Mouse (Mus musculus): Measurements from ENCODE around the gene Dhx35.

Gene Dhx35

DNA sequence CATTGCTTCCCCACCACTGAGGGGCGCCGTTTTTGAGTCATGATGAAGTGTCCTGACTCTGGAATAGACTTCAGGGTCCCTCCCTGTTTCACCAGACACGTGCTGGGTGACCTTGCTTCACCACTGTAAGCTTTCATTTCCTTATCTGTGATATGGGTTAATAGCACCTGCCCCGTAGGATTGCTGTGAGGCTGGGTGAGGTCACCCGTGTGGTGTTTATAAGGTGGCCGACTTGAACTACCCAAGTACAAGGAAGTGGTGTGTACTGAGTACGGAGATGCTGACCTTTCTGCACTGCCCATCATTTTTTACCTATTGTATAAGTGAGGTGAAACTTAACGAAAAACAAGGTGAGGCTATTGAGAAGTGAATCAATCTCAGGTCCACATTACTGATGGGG, 9.0 kb downstream of the Dhx35 start:
- DNase-seq (ENCODE audit: low spot score), result no peak

DNA sequence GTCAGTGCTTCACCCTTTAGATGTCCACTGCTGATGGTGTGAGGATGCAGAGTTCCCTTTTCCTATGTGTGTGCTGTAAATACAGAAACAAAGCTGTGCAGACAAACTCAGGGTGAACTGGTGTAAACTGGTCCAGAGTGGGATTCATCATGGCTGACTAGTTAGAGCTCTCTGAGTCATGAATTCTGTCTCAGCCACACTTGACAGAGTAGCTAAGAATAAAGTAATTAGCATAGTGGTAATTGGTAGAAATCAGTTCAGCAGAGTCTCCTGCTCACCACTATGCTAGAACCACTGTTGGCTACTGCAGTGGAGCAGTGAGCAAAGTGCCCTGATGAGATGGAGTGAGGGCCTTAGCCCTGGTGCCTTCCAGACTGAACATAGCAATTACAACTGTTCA, 21.1 kb downstream of the Dhx35 start:
- no peak for DNase-seq (ENCODE audit: low spot score)

DNA sequence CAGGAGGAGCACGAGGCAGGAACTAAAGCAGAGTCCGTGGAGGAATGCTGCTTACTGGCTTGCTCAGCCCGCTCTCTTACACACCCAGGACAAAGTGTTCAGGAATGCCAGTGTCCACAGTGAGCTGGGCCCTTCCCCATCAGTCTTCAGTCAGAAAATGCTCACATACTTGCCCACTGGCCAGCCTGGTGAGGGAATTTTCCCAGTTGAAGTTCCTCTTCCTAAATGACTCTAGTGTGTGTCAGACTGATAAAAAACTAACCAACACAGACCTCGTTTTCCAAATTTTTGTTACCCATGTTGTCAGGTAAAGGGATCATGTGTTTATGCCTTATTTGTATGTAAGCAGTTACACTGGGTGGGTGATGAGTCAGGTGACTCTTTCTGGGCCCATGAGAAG, 21.6 kb downstream of the Dhx35 start:
- DNase-seq (ENCODE audit: low spot score), result no peak

DNA sequence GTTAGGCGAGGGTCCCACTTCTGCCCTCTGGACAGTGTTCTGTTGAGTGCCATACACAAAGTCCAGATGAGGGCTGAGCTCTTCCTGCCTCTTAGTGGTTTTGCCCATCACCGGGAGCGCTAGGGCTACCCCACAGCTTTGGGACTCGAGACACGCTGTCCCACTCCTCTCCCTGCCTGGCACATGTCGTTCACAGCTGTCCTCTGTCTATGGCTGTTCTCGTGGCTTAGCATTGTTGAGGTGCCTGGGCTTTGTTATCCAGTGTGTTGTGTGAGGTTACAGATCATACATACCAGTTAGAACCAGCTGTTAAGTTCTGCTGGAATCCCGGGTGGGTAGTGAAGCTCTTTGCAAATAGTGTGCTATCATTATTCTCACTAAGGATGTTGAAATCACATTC, 23.1 kb downstream of the Dhx35 start:
- no peak for DNase-seq (ENCODE audit: low spot score)

DNA sequence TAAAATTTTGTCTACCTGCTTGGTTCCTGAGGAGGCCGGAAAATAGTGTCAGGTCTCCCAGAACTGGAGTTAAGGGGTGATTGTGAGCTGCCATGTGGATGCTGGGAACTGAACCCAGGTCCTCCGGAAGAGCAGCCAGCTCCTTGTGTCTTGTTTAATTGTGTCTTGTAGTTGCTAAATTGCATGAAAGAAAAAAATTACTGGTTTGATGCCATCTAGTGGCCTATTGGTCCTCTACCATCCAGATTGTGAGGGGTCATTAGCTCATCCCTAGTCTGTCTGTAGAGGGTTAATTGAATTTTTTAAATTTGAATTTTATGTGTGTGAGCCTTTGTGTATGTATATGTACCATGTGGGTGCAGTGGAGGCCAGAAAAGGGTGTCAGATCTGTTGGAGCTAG, 33.5 kb downstream of the Dhx35 start:
- no peak for DNase-seq (ENCODE audit: low spot score)

DNA sequence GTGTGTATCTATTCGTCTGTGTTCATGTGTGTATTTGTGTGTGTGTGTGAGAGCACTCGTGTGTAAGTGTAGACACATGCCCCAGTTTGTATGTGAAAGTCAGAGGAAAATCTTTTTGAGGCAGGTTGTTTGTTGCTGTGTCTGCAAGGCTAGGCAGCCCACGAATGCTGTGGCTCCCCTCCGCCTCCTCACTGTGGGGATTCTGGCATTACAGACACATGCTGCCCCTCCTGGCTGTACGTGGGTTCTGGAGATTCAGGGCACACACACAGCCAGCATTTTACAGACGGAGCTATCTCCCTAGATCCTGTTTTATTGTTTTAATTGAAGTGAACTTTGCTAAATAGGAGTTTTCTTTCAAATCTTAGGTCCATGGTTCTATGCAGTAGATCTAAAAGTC, 35.1 kb downstream of the Dhx35 start:
- no peak for DNase-seq (ENCODE audit: low spot score)

DNA sequence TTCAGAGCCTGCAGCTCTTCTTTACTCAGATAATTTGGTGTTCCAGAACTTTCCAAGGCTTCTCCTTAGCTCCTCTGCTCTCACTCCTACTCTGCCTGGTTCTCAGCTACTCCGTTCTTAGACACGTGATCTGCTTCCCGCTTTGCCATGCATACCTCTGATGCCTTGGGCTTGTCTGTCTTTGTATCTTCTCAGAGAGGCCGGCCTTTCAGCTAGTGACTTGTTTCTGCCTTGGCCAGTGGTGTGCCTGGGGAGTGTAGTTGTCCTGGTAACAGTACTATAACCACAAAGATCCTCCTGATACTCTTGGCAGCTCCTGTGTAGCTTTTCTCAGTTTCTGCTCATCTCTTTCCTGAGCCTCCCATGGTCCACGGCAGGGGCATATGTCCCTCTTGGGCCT, 38.6 kb downstream of the Dhx35 start:
- no peak for DNase-seq (ENCODE audit: low spot score)

DNA sequence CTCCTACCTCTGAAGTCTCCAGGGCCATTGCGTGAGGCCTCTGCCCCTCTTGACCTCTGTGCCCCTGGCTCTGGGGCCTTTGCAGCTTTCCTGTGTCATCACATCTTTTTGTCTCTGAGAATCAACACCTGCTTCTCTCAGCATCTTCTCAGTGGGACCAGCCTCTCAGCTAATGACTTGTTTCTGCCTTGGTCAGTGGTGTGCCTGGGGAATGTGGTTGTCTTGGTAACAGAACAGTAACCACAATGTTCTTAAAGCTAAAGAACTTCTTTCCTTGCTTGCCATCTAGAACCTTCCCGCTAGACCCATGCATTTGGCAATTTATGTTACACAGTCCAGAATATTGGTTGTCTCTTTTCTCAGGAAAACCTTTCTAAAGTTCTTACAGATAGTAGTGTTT, 39.0 kb downstream of the Dhx35 start:
- DNase-seq (ENCODE audit: low spot score), result no peak

DNA sequence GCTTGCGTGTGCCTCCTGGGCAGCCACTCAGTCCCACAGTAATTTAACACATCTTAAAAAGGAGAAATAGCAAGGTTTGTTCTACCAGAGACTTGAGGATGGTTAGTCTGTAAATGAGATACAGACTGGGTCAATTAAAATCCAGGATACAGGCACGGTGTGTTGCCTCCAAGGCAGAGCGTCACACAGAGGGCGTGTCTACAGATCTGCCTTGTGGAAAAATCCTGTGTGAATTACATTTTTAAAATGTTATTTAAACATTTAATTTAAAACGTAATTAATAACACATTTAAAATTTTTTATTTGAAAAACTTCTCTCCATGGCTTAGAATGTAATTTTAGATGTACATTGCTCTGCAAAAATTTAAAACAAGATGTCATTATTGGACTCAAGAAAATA, 48.7 kb downstream of the Dhx35 start:
- DNase-seq (ENCODE audit: low spot score), result no peak

DNA sequence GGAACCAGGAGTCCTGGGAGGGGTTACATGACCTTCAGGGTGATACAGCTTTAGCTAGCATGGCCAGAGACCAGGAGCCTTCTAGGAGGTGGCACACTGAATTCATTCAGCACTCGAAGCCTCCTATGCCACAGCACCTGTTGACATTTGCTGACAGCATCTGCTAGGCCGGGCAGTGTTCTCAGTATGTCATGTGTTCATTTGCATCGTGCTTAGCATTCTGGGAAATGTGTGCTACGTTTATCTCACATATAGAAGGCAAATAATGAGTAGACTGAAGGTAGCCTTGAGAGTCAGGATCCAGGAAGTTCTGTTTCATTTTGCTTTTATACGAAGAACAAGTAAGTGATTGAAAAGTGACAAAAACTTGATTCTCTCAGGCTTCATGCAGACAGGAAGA, 50.4 kb downstream of the Dhx35 start:
- no peak for DNase-seq (ENCODE audit: low spot score)

DNA sequence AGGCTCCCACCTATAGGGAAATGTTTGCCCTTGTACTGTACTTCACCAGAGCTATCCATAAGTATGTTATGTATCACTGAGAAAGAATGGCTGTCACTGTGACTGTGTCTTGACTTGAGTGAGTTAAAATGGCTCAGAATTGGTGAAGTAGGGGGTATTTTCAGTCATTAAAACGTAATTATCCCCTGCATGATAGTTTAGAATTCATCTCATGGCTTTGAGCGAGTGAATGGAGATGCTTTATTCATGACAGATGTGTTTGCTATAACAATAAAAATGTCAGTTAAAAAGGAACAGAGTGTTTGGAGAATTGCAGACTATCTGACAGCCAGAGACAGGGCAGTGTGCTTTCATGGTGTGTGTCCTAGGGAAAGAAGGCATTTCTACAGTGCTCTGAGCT, 51.6 kb downstream of the Dhx35 start:
- DNase-seq (ENCODE audit: low spot score), result no peak

DNA sequence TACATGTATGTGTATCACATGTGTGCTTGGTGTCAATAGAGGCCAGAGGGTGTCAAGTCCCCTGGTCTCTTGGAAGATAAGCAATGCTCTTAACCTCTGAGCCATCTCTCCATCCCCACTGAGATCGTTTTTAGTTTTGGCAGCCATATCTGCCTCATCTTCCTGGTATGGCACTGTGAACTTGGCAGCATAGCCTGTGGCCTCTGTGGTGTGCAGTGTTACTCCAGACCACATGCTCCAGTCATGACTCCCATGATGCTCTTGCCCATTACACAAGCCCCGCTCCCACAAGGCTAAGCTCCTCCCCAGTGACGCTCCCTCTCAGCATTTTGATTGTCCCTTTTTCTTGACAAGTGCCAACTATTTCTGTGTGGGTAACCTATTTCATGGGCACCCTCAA, 53.4 kb downstream of the Dhx35 start:
- DNase-seq (ENCODE audit: low spot score), result no peak

DNA sequence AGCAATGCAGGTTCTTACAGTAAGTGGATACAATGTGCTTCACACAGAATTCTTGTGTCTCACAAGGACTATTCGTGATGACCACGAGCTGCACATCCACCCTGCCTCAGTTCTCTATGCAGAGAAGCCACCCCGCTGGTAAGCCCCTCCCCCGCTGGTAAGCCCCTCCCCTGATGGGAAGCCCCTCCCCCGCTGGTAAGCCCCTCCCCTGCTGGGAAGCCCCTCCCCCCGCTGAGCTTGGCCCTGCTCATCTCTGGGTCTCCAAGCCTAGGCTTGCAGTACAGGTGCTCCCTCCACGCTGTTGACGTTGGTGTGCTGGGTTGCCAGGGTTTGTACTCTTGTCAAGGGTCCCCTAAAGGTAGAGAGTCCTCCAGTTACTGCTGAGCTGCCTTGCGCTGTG, 54.8 kb downstream of the Dhx35 start:
- DNase-seq (ENCODE audit: low spot score), result no peak

DNA sequence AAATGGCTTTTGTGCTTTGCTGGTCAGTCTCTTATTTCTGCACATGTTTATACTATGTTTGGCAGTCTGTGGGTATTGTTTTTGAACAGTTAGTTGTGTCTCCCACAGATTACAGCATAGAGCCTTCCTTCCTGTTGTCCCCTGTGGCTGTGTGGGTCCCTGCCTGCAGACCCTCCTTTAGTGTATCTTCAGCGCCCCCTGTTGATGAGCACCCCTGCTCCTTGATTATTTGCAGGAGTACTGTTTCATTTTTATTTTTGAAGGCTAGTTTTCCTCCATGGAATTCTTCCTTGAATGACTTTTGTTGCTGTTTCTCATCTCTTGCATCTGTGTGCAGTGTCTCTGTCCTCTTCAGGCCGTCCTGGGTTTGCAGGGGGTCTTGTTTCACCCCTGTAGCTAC, 58.0 kb downstream of the Dhx35 start:
- DNase-seq (ENCODE audit: low spot score), result peak; percentile 28

DNA sequence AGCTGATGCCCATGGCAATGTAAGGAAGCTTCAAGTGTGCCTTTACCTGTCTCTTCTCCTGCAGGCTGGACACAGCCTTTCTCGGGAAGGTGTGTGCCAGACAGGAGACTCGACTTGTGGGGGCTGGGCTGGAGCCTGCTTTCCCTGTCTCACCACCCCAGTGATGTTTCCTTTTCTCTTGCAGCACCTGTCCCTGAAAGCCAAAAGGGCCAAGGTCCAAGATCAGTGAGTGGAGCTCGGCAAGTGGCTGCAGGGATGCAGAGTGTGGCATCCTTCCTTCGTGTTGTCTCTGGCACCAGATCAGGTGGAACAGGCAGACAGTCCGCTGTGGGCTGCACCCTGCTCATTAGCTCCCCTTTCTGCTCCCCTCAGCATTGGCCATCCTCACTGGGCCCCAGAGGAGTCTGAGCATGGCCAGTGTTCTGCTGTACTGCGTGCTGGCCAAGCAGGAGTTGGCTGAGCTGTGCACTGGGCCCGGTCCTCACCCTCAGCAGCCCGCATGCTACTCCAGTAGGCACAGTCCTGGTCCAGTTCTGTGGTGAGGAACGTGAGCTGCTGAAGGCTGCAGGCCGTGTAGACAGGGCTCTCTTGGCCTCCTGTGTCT, 62.4 kb downstream of the Dhx35 start:
- no peak for DNase-seq (ENCODE audit: low spot score)

DNA sequence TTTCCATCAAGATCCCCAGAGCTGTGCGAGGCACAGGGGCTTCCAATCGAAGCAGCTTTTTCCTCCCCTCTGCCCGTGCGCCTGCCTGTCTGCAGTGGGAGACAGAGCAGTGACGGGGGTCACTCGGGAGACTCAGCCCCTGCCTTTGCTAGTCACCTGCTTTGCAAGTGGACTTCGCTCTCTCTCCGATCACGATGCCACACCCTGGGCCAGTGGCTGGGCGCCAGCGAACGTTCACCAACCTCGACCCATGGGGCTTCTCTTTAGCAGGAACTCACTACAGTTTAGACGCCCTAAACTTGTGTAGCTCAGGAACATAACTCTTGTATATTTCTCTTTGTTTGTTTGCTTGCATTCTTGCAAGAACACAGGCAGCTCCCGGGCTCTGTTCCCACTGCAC, 63.0 kb downstream of the Dhx35 start:
- no peak for DNase-seq (ENCODE audit: low spot score)

DNA sequence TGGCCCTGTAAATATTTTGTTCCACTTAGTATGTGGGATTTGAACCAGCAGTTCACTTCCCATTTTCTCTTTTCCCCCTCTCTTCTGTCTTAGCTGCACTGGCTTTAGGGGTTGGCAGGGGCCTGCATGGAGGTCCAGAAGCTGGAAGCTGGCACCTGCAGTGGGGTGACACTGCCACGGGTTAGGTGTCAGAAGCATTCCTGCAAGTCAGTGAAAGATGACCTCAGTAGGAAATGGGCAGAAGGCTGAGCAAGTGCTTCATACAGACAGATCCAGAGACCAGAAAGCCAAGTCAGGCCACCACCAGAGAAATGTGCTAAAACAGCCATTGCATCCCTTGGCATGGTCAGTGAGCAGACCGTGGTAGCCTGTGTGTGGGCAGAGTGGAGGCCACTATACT, 66.5 kb downstream of the Dhx35 start:
- no peak for DNase-seq (ENCODE audit: low spot score)

DNA sequence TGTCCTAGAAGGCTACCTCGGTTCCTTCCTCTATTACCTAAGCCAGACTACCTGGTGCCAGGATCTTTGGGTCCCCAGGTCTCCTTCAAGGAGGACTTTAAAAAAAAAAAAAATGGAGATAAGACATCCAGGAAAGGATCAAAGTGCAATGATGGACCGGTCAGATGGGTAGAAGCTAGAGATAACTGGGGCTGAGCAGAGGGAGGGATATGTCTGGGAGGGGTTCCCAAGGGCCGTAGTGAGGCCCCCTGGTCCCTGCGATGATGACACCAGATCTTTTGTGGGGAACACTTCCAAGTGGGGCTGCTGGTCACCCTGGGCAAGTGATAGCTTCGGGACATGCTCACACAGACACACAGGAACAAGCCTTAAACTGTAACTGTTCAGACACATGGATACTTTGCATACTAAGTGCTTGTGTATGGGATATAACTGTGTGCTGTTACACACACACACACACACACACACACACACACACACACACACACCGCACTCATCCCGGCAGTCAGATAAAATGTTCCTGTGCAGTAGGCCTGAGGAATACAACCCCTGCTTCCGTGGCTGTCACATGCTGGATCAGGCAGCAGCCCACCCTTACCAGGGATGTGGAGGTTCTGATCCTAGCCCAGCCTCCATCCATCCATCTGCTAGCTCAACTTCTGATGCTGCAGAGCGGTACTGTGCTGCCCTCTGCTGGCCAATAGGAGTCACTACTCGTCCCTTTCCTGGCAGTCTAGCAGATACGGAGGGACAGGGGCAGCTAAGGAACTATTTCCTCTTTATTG, 68.9 kb downstream of the Dhx35 start:
- peak; percentile 26 for DNase-seq (ENCODE audit: low spot score)

DNA sequence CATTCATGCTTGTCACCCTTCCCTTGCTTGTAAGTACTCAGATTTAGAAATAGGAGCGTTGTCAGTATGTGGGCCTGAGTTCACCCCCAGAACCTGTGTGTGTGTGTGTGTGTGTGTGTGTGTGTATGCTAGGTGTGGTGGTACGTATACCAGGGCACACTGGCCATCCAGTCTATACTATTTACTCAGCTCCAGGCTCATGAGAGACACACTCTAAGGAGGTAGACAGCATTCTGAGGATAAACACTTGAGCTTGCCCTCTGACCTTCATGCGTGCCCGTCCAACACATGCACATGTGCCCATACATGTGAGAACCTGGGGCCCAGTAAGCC, 69.5 kb downstream of the Dhx35 start:
- no peak for DNase-seq (ENCODE audit: low spot score)

DNA sequence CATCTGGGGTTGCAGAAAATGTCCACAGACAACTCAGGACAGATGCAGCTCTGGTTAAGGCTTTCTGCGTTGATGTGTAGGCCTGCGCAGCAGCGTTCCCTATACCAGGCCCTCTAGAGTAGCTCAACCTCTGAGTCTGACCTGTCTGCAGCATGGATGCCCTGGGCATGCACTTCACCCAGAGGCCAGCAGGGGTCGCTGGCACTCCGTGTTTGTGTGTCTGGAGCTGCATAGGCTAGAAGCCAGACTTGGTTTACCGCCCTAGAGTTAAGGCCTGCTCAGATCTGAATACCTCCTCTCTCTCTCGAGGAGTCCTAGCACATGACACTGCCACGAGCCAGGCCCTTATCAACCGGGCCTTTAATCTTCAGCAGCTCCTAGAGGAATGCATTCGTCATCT, 70.8 kb downstream of the Dhx35 start:
- DNase-seq (ENCODE audit: low spot score), result peak; percentile 40

DNA sequence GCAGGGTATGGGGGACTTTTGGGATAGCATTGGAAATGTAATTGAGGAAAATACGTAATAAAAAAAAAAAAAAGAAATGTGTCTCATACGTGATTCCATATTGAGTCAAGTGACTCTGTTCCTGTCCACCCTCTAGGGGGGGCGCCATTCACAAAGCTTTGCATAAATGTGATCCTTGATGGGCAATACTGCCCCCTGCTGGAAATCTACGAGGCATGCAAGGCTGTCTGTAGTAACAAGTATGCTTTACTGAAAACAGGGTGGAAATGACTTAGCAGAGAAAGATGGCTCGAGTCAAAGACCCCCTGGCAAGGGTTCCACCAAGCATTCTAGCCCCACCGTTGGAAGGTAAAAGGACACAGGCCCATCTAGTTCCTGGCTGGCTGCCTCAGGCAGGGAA, 92.0 kb downstream of the Dhx35 start:
- no peak for DNase-seq (ENCODE audit: low spot score)

DNA sequence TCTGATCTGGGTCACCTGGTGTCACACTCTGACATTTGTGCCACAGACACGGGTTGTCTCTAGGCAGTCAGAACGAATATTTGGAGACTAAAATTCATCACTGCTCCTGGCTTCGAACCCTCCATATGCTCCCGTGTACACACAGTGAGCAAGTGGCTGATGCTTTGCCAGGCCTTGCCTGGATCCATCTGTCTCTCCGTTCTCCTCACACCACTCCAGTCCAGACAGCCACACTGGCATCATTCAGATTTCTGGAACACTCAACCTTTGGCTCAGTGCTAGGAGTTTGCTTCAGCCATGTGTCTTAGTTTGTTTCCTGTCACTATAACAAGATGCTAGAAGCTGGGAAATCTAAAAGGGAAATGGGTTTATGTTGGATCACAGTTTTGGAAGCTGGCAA, 93.9 kb downstream of the Dhx35 start:
- no peak for DNase-seq (ENCODE audit: low spot score)

DNA sequence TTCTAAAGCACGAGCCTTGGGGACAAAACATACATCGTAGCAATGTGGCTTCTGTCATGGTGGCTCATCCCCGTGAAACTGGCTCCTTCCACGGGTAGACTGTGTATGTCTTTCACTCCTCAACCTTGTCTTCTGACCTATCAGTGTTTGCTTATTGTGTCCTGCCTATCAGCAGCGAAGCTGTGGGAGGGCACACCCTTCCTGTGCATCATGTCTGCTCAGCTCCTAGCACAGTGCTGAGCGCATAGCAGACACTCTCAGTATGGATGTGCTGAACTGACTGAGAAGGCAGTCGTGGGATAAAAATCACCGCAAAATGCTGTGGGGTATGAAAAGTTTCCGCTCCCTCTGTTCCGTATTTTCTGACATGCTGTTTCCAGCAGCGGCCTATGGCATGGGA, 94.6 kb downstream of the Dhx35 start:
- no peak for DNase-seq (ENCODE audit: low spot score)

DNA sequence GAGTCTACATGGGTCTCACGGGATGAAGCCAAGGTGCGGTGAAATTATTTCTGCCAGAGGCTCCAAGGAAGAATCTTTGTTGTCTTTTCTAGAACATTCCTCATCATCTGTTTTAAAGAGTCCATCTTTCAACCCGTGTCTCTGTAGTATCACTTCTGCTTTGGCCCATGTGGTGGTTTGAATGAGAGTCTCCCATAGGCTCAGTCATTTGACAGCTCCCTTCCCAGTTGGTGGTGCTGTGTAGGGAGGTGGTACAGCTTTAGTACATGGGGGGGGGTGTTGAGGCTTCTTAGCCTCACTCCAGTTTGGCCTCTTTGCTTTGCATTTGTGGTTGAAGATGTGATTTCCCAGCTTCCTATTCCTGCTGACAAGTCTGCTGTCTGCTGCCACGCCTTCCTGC, 96.7 kb downstream of the Dhx35 start:
- no peak for DNase-seq (ENCODE audit: low spot score)
